8 mouse cellular contexts compared by ENCODE assay signal in the genomic region with DNA sequence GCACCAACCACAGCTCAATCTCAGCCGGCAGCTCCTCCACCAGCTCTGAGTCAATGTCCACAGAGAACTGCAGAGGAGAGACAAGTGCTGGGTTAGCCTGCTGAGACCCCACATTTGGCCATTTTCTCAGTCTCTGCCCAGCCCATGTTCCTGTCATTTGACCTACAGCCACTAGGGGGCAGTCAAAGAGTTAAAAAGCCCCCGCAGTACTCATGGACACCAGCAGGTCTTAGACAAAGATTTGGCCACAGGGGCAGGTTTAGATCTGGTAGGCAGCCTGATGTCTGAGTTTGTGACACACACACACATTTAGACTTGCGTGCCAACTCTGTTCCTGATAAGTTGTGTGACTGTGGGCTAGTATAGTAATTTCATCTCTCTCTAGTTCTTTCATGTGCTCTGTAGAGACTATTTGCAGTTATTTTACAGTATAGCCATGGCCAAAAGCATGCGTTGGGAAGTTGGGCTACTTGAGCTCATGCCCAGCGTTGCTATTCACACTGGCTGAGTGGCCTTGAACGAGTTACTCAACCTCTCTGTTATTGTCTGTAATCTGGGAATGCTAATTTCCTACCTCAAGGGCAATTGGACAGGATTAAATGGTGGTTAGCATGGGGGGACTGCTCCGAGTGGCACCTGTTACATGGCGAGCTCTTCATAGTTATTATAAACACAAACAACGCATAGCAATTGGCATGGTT. TPM values are rescaled to one million over a fixed set of nuclear protein-coding genes. Genes with fewer than 3 reads are reported as not detected.
DNase-seq lines count a peak whose midpoint lies in the region; ATAC-seq lines count a peak whose summit lies in the region.

No protein-coding gene starts in this region.

- no peaks in the 10 kb centered on the region for H3K36me3 ChIP-seq in heart, embryonic 16.5 days (ENCODE audit: control insufficient read depth, insufficient read depth)
- no peaks in the 10 kb centered on the region for H3K36me3 ChIP-seq in limb, embryonic 12.5 days

- H3K4me2 ChIP-seq in heart, embryonic 16.5 days (ENCODE audit: low read depth, low read length) = no peak overlapping the region
- H3K4me2 ChIP-seq in limb, embryonic 12.5 days = no peak overlapping the region

- H3K4me1 ChIP-seq in heart, embryonic 16.5 days (ENCODE audit: control insufficient read depth, insufficient read depth, low read length) = no peaks in the 10 kb centered on the region
- no peaks in the 10 kb centered on the region for H3K4me1 ChIP-seq in limb, embryonic 12.5 days (replicated peaks)

- H3K9ac ChIP-seq in heart, embryonic 16.5 days (ENCODE audit: low read length) = no peak overlapping the region
- no peak overlapping the region for H3K9ac ChIP-seq in limb, embryonic 12.5 days (replicated peaks)

- 50% methylated on average over 9 of the region's 9 CpGs for WGBS in heart, embryonic 16.5 days
- WGBS in limb, embryonic 12.5 days = 57% methylated on average over 9 of the region's 9 CpGs

- no peaks in the 10 kb centered on the region for H3K9me3 ChIP-seq in heart, embryonic 16.5 days (replicated peaks; ENCODE audit: control insufficient read depth, low read length)
- no peaks in the 10 kb centered on the region for H3K9me3 ChIP-seq in limb, embryonic 12.5 days

- no peaks in the 10 kb centered on the region for H3K27me3 ChIP-seq in heart, embryonic 16.5 days (ENCODE audit: control insufficient read depth, insufficient read depth, low read length)
- peaks cover 10% of the 10 kb centered on the region; the same call in 1 of the 2 replicates for H3K27me3 ChIP-seq in limb, embryonic 12.5 days

- DNase-seq in left cerebral cortex, postnatal 14 days (ENCODE audit: low spot score in 2 of 2) = peak; percentile 60 to 68
- no peak for DNase-seq in left cerebral cortex, adult 8-10 months (ENCODE audit: low spot score in 2 of 2)
- peak; percentile 56 for DNase-seq in WW6 (ENCODE audit: low read depth, low spot score)
- DNase-seq in cerebellum, postnatal 36 days = peak; percentile 55 to 71
- DNase-seq in yolk sac, embryonic 10.5 days (ENCODE audit: low spot score) = peak; percentile 47

- no peak overlapping the region for H3K27ac ChIP-seq in heart, embryonic 16.5 days (ENCODE audit: low read length)
- no peak overlapping the region for H3K27ac ChIP-seq in limb, embryonic 12.5 days

- intact Hi-C loops in left cerebral cortex, postnatal 14 days (cut with DNase I) = loop anchor here (1.0 to 10.0 kb wide), 3 partner anchors 58 to 208 kb away; no protein-coding TSS in a partner anchor

- ATAC-seq in heart, embryonic 16.5 days (replicated peaks; ENCODE audit: extremely low read depth, insufficient read depth, low FRiP score) = 0 out of 2 replicates have a peak, but pooled peaks have one; percentile 47
- ATAC-seq in limb, embryonic 12.5 days (ENCODE audit: insufficient number of reproducible peaks, insufficient read depth, low FRiP score, low TSS enrichment, low read depth) = 0 out of 2 replicates have a peak, but pooled peaks have one; percentile 35
- ATAC-seq in monocyte, adult 5-6 weeks (replicated peaks; ENCODE audit: insufficient number of reproducible peaks, low FRiP score, low TSS enrichment, poor library complexity, severe bottlenecking) = peak; percentile 80

- H3K4me3 ChIP-seq in heart, embryonic 16.5 days (ENCODE audit: low read length) = no peak overlapping the region
- no peak overlapping the region for H3K4me3 ChIP-seq in limb, embryonic 12.5 days (replicated peaks)

RNA-seq across cellular contexts. Expression of a gene that starts 6.0 kb away (rescaled TPM):
- total RNA-seq in left cerebral cortex, postnatal 14 days (2021) = 10 to 100 TPM; 69.2 to 75.4 TPM
- total RNA-seq in left cerebral cortex, adult 8-10 months (2022) = 100 to 1,000 TPM; 112 to 125 (median 120) TPM
- 141 and 148 TPM in 2 replicates for polyA plus RNA-seq in heart, embryonic 16.5 days (2015; fragmentation: Nextera tagmentation; extraction: Ambion mirVana)
- polyA plus RNA-seq in limb, embryonic 12.5 days (2016; fragmentation: Nextera tagmentation; extraction: Ambion mirVana) = 21.9 and 22.4 TPM in 2 replicates
- 2.8 to 14.5 TPM (median 4.8 TPM) in 3 replicates for total RNA-seq in monocyte, adult 5-6 weeks (2017)

RNA-seq across cellular contexts. Expression of a gene that starts 29.5 kb away (rescaled TPM):
- total RNA-seq in left cerebral cortex, postnatal 14 days (2021) = 10 to 100 TPM; 12.2 to 15.5 TPM
- 10 to 100 TPM; 15.9 to 22.5 (median 19.6) TPM for total RNA-seq in left cerebral cortex, adult 8-10 months (2022)
- 9.6 and 11.5 TPM in 2 replicates for polyA plus RNA-seq in heart, embryonic 16.5 days (2015; fragmentation: Nextera tagmentation; extraction: Ambion mirVana)
- 7.7 and 7.9 TPM in 2 replicates for polyA plus RNA-seq in limb, embryonic 12.5 days (2016; fragmentation: Nextera tagmentation; extraction: Ambion mirVana)
- 0.75 to 1.2 TPM (median 0.97 TPM) in 3 replicates for total RNA-seq in monocyte, adult 5-6 weeks (2017)

RNA-seq across cellular contexts. Expression of a gene that starts 37.5 kb away (rescaled TPM):
- 10 to 100 TPM; 48.5 to 52.2 TPM for total RNA-seq in left cerebral cortex, postnatal 14 days (2021)
- 10 to 100 TPM; 24.4 to 28.9 (median 28.7) TPM for total RNA-seq in left cerebral cortex, adult 8-10 months (2022)
- 8.6 and 9.0 TPM in 2 replicates for polyA plus RNA-seq in heart, embryonic 16.5 days (2015; fragmentation: Nextera tagmentation; extraction: Ambion mirVana)
- 34.6 and 37.7 TPM in 2 replicates for polyA plus RNA-seq in limb, embryonic 12.5 days (2016; fragmentation: Nextera tagmentation; extraction: Ambion mirVana)
- total RNA-seq in monocyte, adult 5-6 weeks (2017) = 0.38 to 1.5 TPM in 2 of 3 replicates, not detected in the other

RNA-seq across cellular contexts. Expression of a gene that starts 56.3 kb away (rescaled TPM):
- total RNA-seq in left cerebral cortex, postnatal 14 days (2021) = 100 to 1,000 TPM; 505 to 506 TPM
- 100 to 1,000 TPM; 708 to 774 (median 713) TPM for total RNA-seq in left cerebral cortex, adult 8-10 months (2022)
- 5.8 and 6.4 TPM in 2 replicates for polyA plus RNA-seq in heart, embryonic 16.5 days (2015; fragmentation: Nextera tagmentation; extraction: Ambion mirVana)
- polyA plus RNA-seq in limb, embryonic 12.5 days (2016; fragmentation: Nextera tagmentation; extraction: Ambion mirVana) = 12.0 and 12.6 TPM in 2 replicates
- total RNA-seq in monocyte, adult 5-6 weeks (2017) = 127 to 216 TPM (median 141 TPM) in 3 replicates

Comparison
In these comparisons a context has a peak if more than half of its experiments do, and no peak if none do; other contexts are left out.
1. DNase-seq: peak in left cerebral cortex, postnatal 14 days (2 of 2), WW6 (single experiment), cerebellum, postnatal 36 days (2 of 2) and yolk sac, embryonic 10.5 days (single experiment); none in left cerebral cortex, adult 8-10 months (0 of 2).
2. RNA of a gene that starts 37.5 kb away (total RNA-seq): 48.5 to 52.2 TPM in left cerebral cortex, postnatal 14 days and 24.4 to 28.9 TPM in left cerebral cortex, adult 8-10 months; 0.38 to 1.5 TPM in monocyte, adult 5-6 weeks; every median in the first group is over 10 times any median in the second.
3. Peak in every context shown above with its lines, with median percentiles within 50 percentile points of each other: ATAC-seq.